Mouse (Mus musculus): Measurements from ENCODE around the gene Ndufs6. TPM values are rescaled to one million over a fixed set of nuclear protein-coding genes. Genes with fewer than 3 reads are reported as not detected.
A peak's percentile ranks its signal among the peaks of the same experiment; 100 is the strongest.

The Ndufs6 gene
- polyA plus RNA-seq, 1 experiment from 2014 or later = 291 TPM

- no peak for DNase-seq
- H3K4me1 ChIP-seq (ENCODE audit: insufficient read depth) = no peaks in the 10 kb centered on the region
- H3K4me2 ChIP-seq (ENCODE audit: low read depth, low read length) = no peak overlapping the region
- no peak overlapping the region for H3K9ac ChIP-seq (replicated peaks)
- WGBS (ENCODE audit: insufficient replicate concordance) = 78% methylated on average over 4 of the region's 4 CpGs
- no peaks in the 10 kb centered on the region for H3K9me3 ChIP-seq (ENCODE audit: low read length)
- no peak for ATAC-seq
- TF ChIP-seq EP300 (IDR thresholded peaks at IDR 0.05; ENCODE audit: low read depth) (no peak), CTCF (IDR thresholded peaks at IDR 0.05; ENCODE audit: low read depth) (no peak)
- no peak overlapping the region for H3K27ac ChIP-seq (ENCODE audit: low read depth)
- no peaks in the 10 kb centered on the region for H3K27me3 ChIP-seq (ENCODE audit: insufficient read depth, low read length)
- H3K4me3 ChIP-seq (ENCODE audit: low read depth, low read length) = no peak overlapping the region
- H3K36me3 ChIP-seq (replicated peaks; ENCODE audit: insufficient read depth, low read length) = peaks cover 47% of the 10 kb centered on the region
Measured at GRCm38 (mm10) chr13:73320048-73320447, 8.3 kb downstream of the Ndufs6 start.

- Histone ChIP-seq H3K9me3 (ENCODE audit: low read length) (no peaks in the 10 kb centered on the region), H3K4me1 (ENCODE audit: insufficient read depth) (no peaks in the 10 kb centered on the region), H3K9ac (replicated peaks) (no peak overlapping the region), H3K4me2 (ENCODE audit: low read depth, low read length) (no peak overlapping the region), H3K27me3 (ENCODE audit: insufficient read depth, low read length) (no peaks in the 10 kb centered on the region; the same call in 1 of the 2 replicates), H3K27ac (ENCODE audit: low read depth) (no peak overlapping the region), H3K36me3 (replicated peaks; ENCODE audit: insufficient read depth, low read length) (no peaks in the 10 kb centered on the region), H3K4me3 (ENCODE audit: low read depth, low read length) (no peak overlapping the region)
- ATAC-seq = peak; percentile 56; the same call in 1 of the 2 replicates
- no peak for TF ChIP-seq EP300 (IDR thresholded peaks at IDR 0.05; ENCODE audit: low read depth)
- TF ChIP-seq CTCF (IDR thresholded peaks at IDR 0.05; ENCODE audit: low read depth) = peak; percentile 84
- 18% methylated on average over 8 of the region's 8 CpGs for WGBS (ENCODE audit: insufficient replicate concordance)
- DNase-seq = peak; percentile 71
Measured at GRCm38 (mm10) chr13:73310183-73310929, 18.0 kb downstream of the Ndufs6 start.

- no peak for DNase-seq
- H3K36me3 ChIP-seq (replicated peaks; ENCODE audit: insufficient read depth, low read length) = no peaks in the 10 kb centered on the region
Measured at GRCm38 (mm10) chr13:73306430-73306829, 21.9 kb downstream of the Ndufs6 start.

GRCm38 (mm10) chr13:73306085-73306410 is 22.3 kb downstream of the Ndufs6 start:
- TF ChIP-seq CTCF (IDR thresholded peaks at IDR 0.05; ENCODE audit: low read depth) (no peak), EP300 (IDR thresholded peaks at IDR 0.05; ENCODE audit: low read depth) (no peak)
- no peak for ATAC-seq
- H3K4me2 ChIP-seq (ENCODE audit: low read depth, low read length) = no peak overlapping the region

More at GRCm38 (mm10) chr13:73306430-73306829, 21.9 kb downstream of the Ndufs6 start:
- no peak for ATAC-seq
- 76% methylated on average over 4 of the region's 4 CpGs for WGBS (ENCODE audit: insufficient replicate concordance)
- Histone ChIP-seq H3K9ac (replicated peaks) (no peak overlapping the region), H3K4me1 (ENCODE audit: insufficient read depth) (no peaks in the 10 kb centered on the region), H3K27ac (ENCODE audit: low read depth) (no peak overlapping the region), H3K9me3 (ENCODE audit: low read length) (no peaks in the 10 kb centered on the region), H3K27me3 (ENCODE audit: insufficient read depth, low read length) (no peaks in the 10 kb centered on the region; the same call in 1 of the 2 replicates), H3K4me2 (ENCODE audit: low read depth, low read length) (no peak overlapping the region), H3K4me3 (ENCODE audit: low read depth, low read length) (no peak overlapping the region)
- no peak for TF ChIP-seq CTCF (IDR thresholded peaks at IDR 0.05; ENCODE audit: low read depth)
- no peak for TF ChIP-seq EP300 (IDR thresholded peaks at IDR 0.05; ENCODE audit: low read depth)

GRCm38 (mm10) chr13:73305398-73306084 is 22.8 kb downstream of the Ndufs6 start:
- H3K27me3 ChIP-seq (ENCODE audit: insufficient read depth, low read length) = no peaks in the 10 kb centered on the region; the same call in 1 of the 2 replicates
- no peaks in the 10 kb centered on the region for H3K36me3 ChIP-seq (replicated peaks; ENCODE audit: insufficient read depth, low read length)
- no peak overlapping the region for H3K27ac ChIP-seq (ENCODE audit: low read depth)
- TF ChIP-seq EP300 (IDR thresholded peaks at IDR 0.05; ENCODE audit: low read depth) (no peak), CTCF (IDR thresholded peaks at IDR 0.05; ENCODE audit: low read depth) (no peak)
- no peak overlapping the region for H3K4me3 ChIP-seq (ENCODE audit: low read depth, low read length)
- H3K9ac ChIP-seq (replicated peaks) = no peak overlapping the region
- ATAC-seq (no peak), DNase-seq (no peak)
- no peaks in the 10 kb centered on the region for H3K4me1 ChIP-seq (ENCODE audit: insufficient read depth)
- no peak overlapping the region for H3K4me2 ChIP-seq (ENCODE audit: low read depth, low read length)
- 53% methylated on average over 8 of the region's 8 CpGs for WGBS (ENCODE audit: insufficient replicate concordance)
- H3K9me3 ChIP-seq (ENCODE audit: low read length) = no peaks in the 10 kb centered on the region

More at GRCm38 (mm10) chr13:73306085-73306410, 22.3 kb downstream of the Ndufs6 start:
- Histone ChIP-seq H3K4me1 (ENCODE audit: insufficient read depth) (no peaks in the 10 kb centered on the region), H3K9me3 (ENCODE audit: low read length) (no peaks in the 10 kb centered on the region), H3K4me3 (ENCODE audit: low read depth, low read length) (no peak overlapping the region), H3K36me3 (replicated peaks; ENCODE audit: insufficient read depth, low read length) (no peaks in the 10 kb centered on the region), H3K27me3 (ENCODE audit: insufficient read depth, low read length) (no peaks in the 10 kb centered on the region; the same call in 1 of the 2 replicates), H3K27ac (ENCODE audit: low read depth) (no peak overlapping the region), H3K9ac (replicated peaks) (no peak overlapping the region)
- no peak for DNase-seq
- 70% methylated on average over 4 of the region's 4 CpGs for WGBS (ENCODE audit: insufficient replicate concordance)

- Histone ChIP-seq H3K27ac (ENCODE audit: low read depth) (no peak overlapping the region), H3K9me3 (ENCODE audit: low read length) (no peaks in the 10 kb centered on the region), H3K36me3 (replicated peaks; ENCODE audit: insufficient read depth, low read length) (no peaks in the 10 kb centered on the region), H3K27me3 (ENCODE audit: insufficient read depth, low read length) (no peaks in the 10 kb centered on the region), H3K4me3 (ENCODE audit: low read depth, low read length) (no peak overlapping the region), H3K4me1 (ENCODE audit: insufficient read depth) (no peaks in the 10 kb centered on the region), H3K4me2 (ENCODE audit: low read depth, low read length) (no peak overlapping the region), H3K9ac (replicated peaks) (no peak overlapping the region)
- TF ChIP-seq EP300 (IDR thresholded peaks at IDR 0.05; ENCODE audit: low read depth) (no peak), CTCF (IDR thresholded peaks at IDR 0.05; ENCODE audit: low read depth) (no peak)
- ATAC-seq (no peak), DNase-seq (no peak)
- WGBS (ENCODE audit: insufficient replicate concordance) = 59% methylated on average over 6 of the region's 6 CpGs
Measured at GRCm38 (mm10) chr13:73304729-73305128, 23.6 kb downstream of the Ndufs6 start.

All from liver, postnatal 0 days (tissue).